Mouse (Mus musculus) hindbrain, embryonic 10.5 days (tissue): ENCODE data around the gene Htr5b. TPM values are rescaled to one million over a fixed set of nuclear protein-coding genes. Genes with fewer than 3 reads are reported as not detected.

Experiments
- DNase-seq: peaks from one replicate; pipeline ENCODE4 v3.0.0-alpha.2; 2017; ENCODE audit warnings: low spot score
- H3K27ac ChIP-seq: fragments of 300-500 bp; sonication (generic); 2 replicates; pipeline ENCODE4 v1.5.1; 2016; ENCODE audit warnings: mild to moderate bottlenecking, moderate library complexity
- H3K27me3 ChIP-seq: fragments of 300-500 bp; sonication (generic); 2 replicates; pipeline ENCODE4 v1.6.1; 2016; ENCODE audit warnings: mild to moderate bottlenecking; ENCODE audit not compliant: poor library complexity, insufficient read depth, severe bottlenecking
- H3K36me3 ChIP-seq: fragments of 300-500 bp; sonication (generic); 2 replicates; pipeline ENCODE4 v1.6.1; 2016; ENCODE audit warnings: mild to moderate bottlenecking, moderate library complexity
- H3K4me1 ChIP-seq: fragments of 300-500 bp; sonication (generic); replicated peaks from 2 replicates; pipeline ENCODE4 v1.6.1; 2016; ENCODE audit warnings: mild to moderate bottlenecking
- H3K4me3 ChIP-seq: fragments of 300-500 bp; sonication (generic); 2 replicates; pipeline ENCODE4 v1.5.1; 2016; ENCODE audit warnings: mild to moderate bottlenecking, moderate library complexity
- H3K9me3 ChIP-seq: fragments of 300-500 bp; sonication (generic); 2 replicates; pipeline ENCODE4 v1.6.1; 2016; ENCODE audit warnings: mild to moderate bottlenecking, moderate library complexity
- WGBS: fragments of 180-500 bp; shearing (Covaris S2); methylation state at CpG from one replicate; pipeline ENCODE4 v1.1.7; 2016; 5-methylcytosine and 5-hydroxymethylcytosine counted together
- polyA plus RNA-seq: library from polyadenylated mRNA; unstranded; fragments of >200 nt; fragmentation: Nextera tagmentation; extraction: Ambion mirVana; gene quantifications from 2 replicates; pipeline ENCODE4 v1.2.1, GENCODE M21; 2016

Htr5b gene
- polyA plus RNA-seq, 1 experiment from 2014 or later = 0.08 TPM

GRCm38 (mm10) chr1:121478284-121478980 lies 49.8 kb downstream of the Htr5b start:
- H3K27me3 ChIP-seq = no peaks in the 10 kb centered on the region
- no peaks in the 10 kb centered on the region for H3K4me1 ChIP-seq
- peaks cover 73% of the 10 kb centered on the region for H3K36me3 ChIP-seq
- no peak overlapping the region for H3K27ac ChIP-seq
- WGBS = 91% methylated on average over 12 of the region's 12 CpGs
- no peaks in the 10 kb centered on the region for H3K9me3 ChIP-seq
- DNase-seq = no peak
- H3K4me3 ChIP-seq = no peak overlapping the region

GRCm38 (mm10) chr1:121477716-121478115 lies 50.5 kb downstream of the Htr5b start:
- no peaks in the 10 kb centered on the region for H3K4me1 ChIP-seq
- no peaks in the 10 kb centered on the region for H3K27me3 ChIP-seq
- 93% methylated on average over 5 of the region's 5 CpGs for WGBS
- H3K27ac ChIP-seq = no peak overlapping the region
- H3K9me3 ChIP-seq = no peaks in the 10 kb centered on the region
- DNase-seq = no peak
- peaks cover 66% of the 10 kb centered on the region for H3K36me3 ChIP-seq
- no peak overlapping the region for H3K4me3 ChIP-seq

GRCm38 (mm10) chr1:121471503-121471902 lies 56.8 kb downstream of the Htr5b start:
- Histone ChIP-seq H3K27me3 (no peaks in the 10 kb centered on the region), H3K27ac (no peak overlapping the region), H3K4me1 (no peaks in the 10 kb centered on the region), H3K36me3 (peaks cover 30% of the 10 kb centered on the region), H3K4me3 (no peak overlapping the region), H3K9me3 (no peaks in the 10 kb centered on the region)
- WGBS = 91% methylated on average over 5 of the region's 5 CpGs
- DNase-seq = no peak

GRCm38 (mm10) chr1:121468271-121468670 lies 60.0 kb downstream of the Htr5b start:
- 96% methylated on average over 2 of the region's 2 CpGs for WGBS
- Histone ChIP-seq H3K4me1 (no peaks in the 10 kb centered on the region), H3K36me3 (peaks cover 27% of the 10 kb centered on the region), H3K27me3 (no peaks in the 10 kb centered on the region), H3K27ac (no peak overlapping the region), H3K4me3 (no peak overlapping the region), H3K9me3 (no peaks in the 10 kb centered on the region)
- no peak for DNase-seq

- Histone ChIP-seq H3K36me3 (peaks cover 45% of the 10 kb centered on the region), H3K4me3 (no peak overlapping the region)
- WGBS = 86% methylated on average over 3 of the region's 3 CpGs
Observed at GRCm38 (mm10) chr1:121466276-121466675, 62.0 kb downstream of the Htr5b start.

GRCm38 (mm10) chr1:121463806-121464205 lies 64.5 kb downstream of the Htr5b start:
- H3K36me3 ChIP-seq = peaks cover 35% of the 10 kb centered on the region
- 87% methylated on average over 7 of the region's 7 CpGs for WGBS
- H3K4me1 ChIP-seq = no peaks in the 10 kb centered on the region
- no peaks in the 10 kb centered on the region for H3K27me3 ChIP-seq
- no peak overlapping the region for H3K4me3 ChIP-seq
- H3K27ac ChIP-seq = no peak overlapping the region
- H3K9me3 ChIP-seq = no peaks in the 10 kb centered on the region
- DNase-seq = no peak

More at GRCm38 (mm10) chr1:121466276-121466675, 62.0 kb downstream of the Htr5b start:
- Histone ChIP-seq H3K4me1 (no peaks in the 10 kb centered on the region), H3K9me3 (no peaks in the 10 kb centered on the region), H3K27me3 (no peaks in the 10 kb centered on the region), H3K27ac (no peak overlapping the region)
- no peak for DNase-seq

- Histone ChIP-seq H3K27me3 (no peaks in the 10 kb centered on the region), H3K27ac (no peak overlapping the region), H3K4me1 (no peaks in the 10 kb centered on the region), H3K36me3 (peaks cover 29% of the 10 kb centered on the region), H3K9me3 (no peaks in the 10 kb centered on the region), H3K4me3 (no peak overlapping the region)
- WGBS = 83% methylated on average over 1 of the region's 1 CpGs
- no peak for DNase-seq
Observed at GRCm38 (mm10) chr1:121462643-121463042, 65.6 kb downstream of the Htr5b start.

- no peak for DNase-seq
- Histone ChIP-seq H3K27ac (no peak overlapping the region), H3K4me3 (no peak overlapping the region), H3K36me3 (peaks cover 28% of the 10 kb centered on the region), H3K9me3 (no peaks in the 10 kb centered on the region), H3K4me1 (no peaks in the 10 kb centered on the region), H3K27me3 (no peaks in the 10 kb centered on the region)
- 87% methylated on average over 7 of the region's 7 CpGs for WGBS
Observed at GRCm38 (mm10) chr1:121461895-121462294, 66.4 kb downstream of the Htr5b start.

- Histone ChIP-seq H3K9me3 (no peaks in the 10 kb centered on the region), H3K27ac (no peak overlapping the region), H3K27me3 (no peaks in the 10 kb centered on the region), H3K36me3 (peaks cover 31% of the 10 kb centered on the region), H3K4me1 (no peaks in the 10 kb centered on the region), H3K4me3 (no peak overlapping the region)
- DNase-seq = no peak
- WGBS = 72% methylated on average over 6 of the region's 6 CpGs
Observed at GRCm38 (mm10) chr1:121460077-121460476, 68.2 kb downstream of the Htr5b start.

Other genes starting within 250 kb of the Htr5b start
- gene Insig2, start 195.9 kb downstream of the Htr5b start, polyA plus RNA-seq = 17.6 and 24.0 TPM in 2 replicates
- gene Ccdc93, start 97.4 kb downstream of the Htr5b start, polyA plus RNA-seq = 9.9 and 11.0 TPM in 2 replicates
- 56.9 and 65.0 TPM in 2 replicates for gene Ddx18, start 39.5 kb upstream of the Htr5b start, polyA plus RNA-seq